Mouse (Mus musculus) layer of hippocampus, adult 9-10 months (tissue): ENCODE measurements around the gene F2.
A peak's percentile ranks its signal among the peaks of the same experiment; 100 is the strongest.
"Not testable (repeated sequence)": the region's sequence is repeated elsewhere in the genome, so short reads cannot be mapped to it uniquely, and the experiment has no call there.

Experiments
- DNase-seq: peaks from one replicate; pipeline ENCODE4 v3.0.0; 2022; ENCODE audit warnings: low spot score

F2 gene

DNA sequence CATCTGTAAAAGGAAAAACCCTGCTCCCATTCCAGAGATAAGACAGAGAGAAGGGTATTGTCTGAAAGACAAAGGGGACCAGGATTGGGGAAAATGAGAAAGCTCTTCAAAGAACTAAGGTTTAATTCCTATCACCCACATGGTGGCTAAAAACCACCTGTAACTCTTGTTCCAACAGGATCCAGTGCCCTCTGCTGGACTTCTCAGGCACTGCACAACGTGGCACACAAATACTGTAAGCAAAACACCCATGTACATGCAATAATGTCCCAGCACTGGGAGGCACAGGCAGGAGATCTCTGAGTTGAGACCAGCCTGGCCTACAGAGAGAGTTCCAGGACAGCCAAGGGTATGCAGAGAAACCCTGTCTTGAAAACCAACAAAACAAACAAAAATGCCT is 10.5 kb upstream of the F2 start:
- DNase-seq, result no peak

DNA sequence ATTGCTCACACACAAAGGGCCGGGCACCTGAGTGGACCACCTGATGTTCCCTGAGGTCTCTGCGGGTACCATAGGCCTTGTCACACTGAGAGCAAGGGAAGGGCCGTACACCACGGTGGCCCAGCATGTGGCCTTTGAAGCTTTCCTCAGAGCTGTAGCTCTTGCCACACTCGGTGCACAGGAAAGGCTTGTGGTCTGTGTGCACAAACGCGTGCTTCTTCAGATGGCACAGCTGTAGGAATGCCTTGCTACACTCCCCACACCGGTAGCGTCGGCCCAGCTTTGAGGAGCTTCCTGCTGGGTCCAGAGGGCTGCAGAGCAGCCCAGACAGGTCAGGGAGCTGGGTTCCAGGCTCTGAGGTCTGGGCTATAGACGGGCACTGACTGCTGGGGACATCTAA is 9.6 kb upstream of the F2 start:
- DNase-seq, result no peak

DNA sequence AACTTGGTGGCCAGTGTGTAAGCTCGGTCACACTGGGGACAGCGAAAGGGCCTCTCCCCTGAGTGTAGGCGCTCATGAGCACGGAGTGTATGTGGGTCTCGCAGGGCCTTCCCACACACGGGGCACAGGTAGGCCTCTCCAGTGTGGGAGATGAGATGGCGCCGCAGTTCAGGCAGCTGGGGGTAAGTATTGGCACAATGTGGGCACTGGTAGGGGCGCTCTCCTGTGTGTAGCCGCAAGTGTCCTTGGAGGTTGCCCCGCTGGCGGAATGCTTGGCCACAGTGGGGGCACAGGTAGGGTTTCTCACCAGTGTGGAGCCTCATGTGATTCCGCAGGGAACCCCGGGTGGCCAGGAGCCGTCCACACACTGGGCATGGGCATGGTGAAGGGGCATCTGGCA is 9.1 kb upstream of the F2 start:
- no peak for DNase-seq

- no peak for DNase-seq
Measured at GRCm38 (mm10) chr2:91644021-91644420, 7.8 kb upstream of the F2 start.

- DNase-seq, result no peak
Measured at GRCm38 (mm10) chr2:91642825-91643415, 6.7 kb upstream of the F2 start.

DNA sequence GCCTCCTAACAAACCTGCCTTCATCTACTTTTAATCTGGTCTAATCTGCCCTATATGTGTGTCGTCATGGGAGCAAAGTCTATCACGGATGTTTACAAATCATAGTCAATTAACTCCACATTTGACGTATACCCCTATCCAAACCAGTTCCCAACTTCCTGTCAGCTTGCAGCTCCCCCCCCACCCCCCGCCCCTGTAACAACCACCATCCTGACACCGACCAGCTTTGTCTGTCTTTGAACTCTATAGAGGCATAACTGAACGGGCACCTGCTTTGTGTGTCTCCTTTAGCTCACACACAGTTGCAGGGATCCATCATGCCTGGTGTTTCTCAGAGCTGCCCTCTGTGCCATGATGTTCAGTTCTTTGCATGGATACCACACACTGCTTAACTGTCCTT is 2.7 kb upstream of the F2 start:
- no peak for DNase-seq

GRCm38 (mm10) chr2:91636727-91637338 is 619 bp upstream of the F2 start:
- no peak for DNase-seq

GRCm38 (mm10) chr2:91635486-91635885 is 728 bp downstream of the F2 start:
- no peak for DNase-seq

DNA sequence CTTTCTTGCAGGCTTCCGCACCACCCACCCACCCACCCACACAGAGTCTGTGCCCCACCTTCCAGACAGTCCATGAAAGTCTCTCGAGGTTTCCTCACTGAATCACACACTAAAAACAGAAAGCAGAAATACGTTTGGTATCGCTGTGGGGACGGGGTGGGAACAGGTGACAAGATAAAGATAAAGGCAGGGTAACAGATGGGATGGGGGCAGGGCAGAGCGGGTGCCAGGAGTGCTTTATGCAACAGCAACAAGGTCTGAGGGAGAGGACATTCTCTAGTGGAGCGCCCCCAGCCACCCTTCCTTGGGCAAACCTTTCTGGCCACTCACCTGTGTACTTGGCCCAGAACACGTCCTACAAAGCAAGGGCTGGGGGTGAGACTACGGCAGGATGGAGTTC is 1.4 kb downstream of the F2 start:
- DNase-seq, result no peak

GRCm38 (mm10) chr2:91633334-91633977 is 2.8 kb downstream of the F2 start:
- no peak for DNase-seq

GRCm38 (mm10) chr2:91632316-91632715 is 3.9 kb downstream of the F2 start:
- no peak for DNase-seq

- no peak for DNase-seq
Measured at GRCm38 (mm10) chr2:91631826-91632225, 4.4 kb downstream of the F2 start.

- DNase-seq, result no peak
Measured at GRCm38 (mm10) chr2:91630384-91630783, 5.8 kb downstream of the F2 start.

DNA sequence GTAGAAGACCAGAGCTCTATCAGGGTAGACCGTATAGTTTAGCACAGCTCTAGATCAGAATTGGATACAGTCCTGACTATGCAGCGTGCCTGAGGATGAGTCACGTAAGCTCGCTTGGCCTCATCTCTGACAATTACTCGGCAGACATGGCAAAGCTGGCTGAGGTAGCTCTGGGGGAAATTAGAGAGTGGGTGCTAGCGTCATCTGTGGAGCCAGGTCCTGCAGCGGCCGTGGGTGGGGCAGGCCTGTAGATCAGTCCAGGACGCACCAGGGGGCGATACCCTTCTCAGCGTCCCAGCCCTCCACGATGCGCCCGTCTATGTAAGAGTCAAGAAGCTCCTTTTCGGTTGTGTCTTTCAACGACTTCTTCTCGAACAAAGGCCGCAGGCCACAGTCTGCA is 6.5 kb downstream of the F2 start:
- no peak for DNase-seq

DNA sequence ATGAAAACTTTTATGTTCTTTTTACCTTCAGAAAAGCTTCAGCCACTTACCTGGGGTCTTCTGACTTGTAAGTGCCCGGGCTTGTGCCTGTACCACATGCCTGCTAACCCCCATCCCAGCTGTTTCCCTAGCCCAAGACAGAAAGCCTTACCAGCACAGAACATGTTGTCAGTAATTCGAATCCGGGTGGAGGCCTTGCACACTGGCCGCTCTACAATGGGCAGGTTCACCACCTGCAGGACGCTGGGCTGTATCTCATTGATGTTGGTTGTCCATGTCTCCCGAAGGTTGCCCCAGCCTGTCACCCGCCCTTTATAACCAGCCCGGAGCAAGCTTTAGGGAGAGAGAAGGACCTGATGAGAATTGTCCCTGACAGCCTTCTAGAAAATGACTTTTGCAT is 8.0 kb downstream of the F2 start:
- DNase-seq, result no peak

DNA sequence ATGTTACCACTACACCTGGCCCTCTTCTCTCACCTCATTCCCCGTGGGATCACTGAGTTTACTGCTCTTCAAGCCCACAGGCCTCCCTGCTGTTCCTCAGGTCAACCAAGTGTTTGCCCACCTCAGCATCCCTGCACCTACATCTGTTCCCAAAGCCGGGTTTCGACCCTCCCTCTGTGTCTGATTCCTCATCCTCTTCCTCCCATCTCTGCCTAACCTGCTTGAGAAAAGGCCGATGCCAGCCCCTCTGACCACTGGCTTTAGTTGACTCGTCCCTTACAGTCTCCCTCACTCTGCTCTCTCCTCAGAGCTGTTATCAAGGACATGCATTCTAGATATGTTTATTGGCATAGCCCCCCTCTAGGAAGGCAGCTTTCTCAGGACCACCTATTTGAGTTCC is 8.7 kb downstream of the F2 start:
- DNase-seq, result no peak

- not testable (repeated sequence) for DNase-seq
Measured at GRCm38 (mm10) chr2:91623366-91623765, 12.8 kb downstream of the F2 start.

DNA sequence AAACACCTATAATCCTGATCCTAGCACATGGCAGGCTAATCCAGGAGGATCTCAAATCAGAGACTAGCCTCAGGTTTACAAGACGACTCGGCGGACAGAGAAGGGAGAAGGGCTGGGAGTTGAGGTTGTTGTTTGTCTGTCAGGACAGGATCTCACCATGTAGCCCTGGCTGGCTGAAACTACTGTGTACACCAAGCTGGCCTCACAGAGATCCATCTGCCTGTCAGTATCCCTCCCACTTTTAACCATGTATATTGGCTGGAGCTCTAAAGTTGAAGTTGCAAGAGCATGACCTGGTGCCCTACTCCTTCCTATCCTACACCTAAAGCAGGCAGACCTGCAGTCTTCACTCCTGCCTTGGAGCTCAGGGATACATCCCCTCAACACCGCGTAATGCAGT is 13.9 kb downstream of the F2 start:
- no peak for DNase-seq

GRCm38 (mm10) chr2:91609370-91609769 is 26.8 kb downstream of the F2 start:
- DNase-seq, result not testable (repeated sequence)

- no peak for DNase-seq
Measured at GRCm38 (mm10) chr2:91602389-91602788, 33.8 kb downstream of the F2 start.

- peak; percentile 12 for DNase-seq
Measured at GRCm38 (mm10) chr2:91600475-91600874, 35.7 kb downstream of the F2 start.

GRCm38 (mm10) chr2:91586242-91586641 is 50.0 kb downstream of the F2 start:
- DNase-seq, result no peak

- no peak for DNase-seq
Measured at GRCm38 (mm10) chr2:91580894-91581293, 55.3 kb downstream of the F2 start.
